Comparison of ENCODE assay signal across 13 mouse cellular contexts in the genomic region with DNA sequence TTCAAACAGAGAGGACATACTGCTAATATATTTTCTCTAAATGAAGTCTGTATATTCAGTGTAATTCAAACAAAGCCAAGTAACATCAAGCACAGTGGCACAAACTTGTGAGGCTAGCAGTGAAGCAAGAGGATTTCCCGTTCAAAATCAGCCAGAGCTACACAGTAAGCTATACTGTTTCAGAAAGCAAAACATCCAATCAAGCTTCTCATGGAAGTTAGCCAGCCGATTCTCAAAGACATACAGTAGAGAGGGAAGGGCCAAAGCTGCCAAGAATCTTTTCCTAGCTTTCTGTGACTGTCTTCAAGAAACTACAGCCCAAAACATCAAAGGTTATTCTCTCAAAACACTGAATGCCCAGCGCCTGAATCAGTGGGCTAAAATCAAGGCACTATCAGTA. TPM values are rescaled to one million over a fixed set of nuclear protein-coding genes. Genes with fewer than 3 reads are reported as not detected.
A peak's percentile ranks its signal among the peaks of the same experiment; 100 is the strongest.
DNase-seq lines count a peak whose midpoint lies in the region; ATAC-seq and TF ChIP-seq lines count a peak whose summit lies in the region.
"Had no signal": no experiment of that assay in that cellular context is flagged by ENCODE, and none has a peak within 500 bp of the region (broad histone marks: within the 10 kb centered on the region; RNA-seq: fewer than 3 reads in every experiment).

No protein-coding gene starts in this region.

- H3K4me3 ChIP-seq in forebrain, embryonic 14.5 days (ENCODE audit: low read depth, low read length), result no peak overlapping the region
- no peak overlapping the region for H3K4me3 ChIP-seq in forebrain, embryonic 12.5 days (replicated peaks)
- H3K4me3 ChIP-seq in heart, embryonic 16.5 days (ENCODE audit: low read length), result no peak overlapping the region
- H3K4me3 ChIP-seq in lung, embryonic 15.5 days, result no peak overlapping the region
- H3K4me3 ChIP-seq in limb, embryonic 14.5 days (replicated peaks; ENCODE audit: low read length), result no peak overlapping the region
- H3K4me3 ChIP-seq: midbrain, embryonic 15.5 days had no signal

- H3K4me1 ChIP-seq in forebrain, embryonic 14.5 days (ENCODE audit: control insufficient read depth, insufficient read depth, low read length), result no peaks in the 10 kb centered on the region
- H3K4me1 ChIP-seq in forebrain, embryonic 12.5 days, result no peaks in the 10 kb centered on the region
- H3K4me1 ChIP-seq in heart, embryonic 16.5 days (ENCODE audit: control insufficient read depth, insufficient read depth, low read length), result peaks cover 7% of the 10 kb centered on the region; the same call in 1 of the 2 replicates
- no peaks in the 10 kb centered on the region for H3K4me1 ChIP-seq in lung, embryonic 15.5 days
- H3K4me1 ChIP-seq in limb, embryonic 14.5 days (ENCODE audit: control insufficient read depth, insufficient read depth, low read length), result no peaks in the 10 kb centered on the region
- H3K4me1 ChIP-seq: midbrain, embryonic 15.5 days had no signal

- WGBS in forebrain, embryonic 14.5 days, result 49% methylated on average over 3 of the region's 3 CpGs
- 74% methylated on average over 3 of the region's 3 CpGs for WGBS in forebrain, embryonic 12.5 days
- WGBS in heart, embryonic 16.5 days, result 28% methylated on average over 3 of the region's 3 CpGs
- WGBS in lung, embryonic 15.5 days, result 49% methylated on average over 3 of the region's 3 CpGs
- 62% methylated on average over 3 of the region's 3 CpGs for WGBS in limb, embryonic 14.5 days

- no peaks in the 10 kb centered on the region for H3K27me3 ChIP-seq in forebrain, embryonic 14.5 days (replicated peaks; ENCODE audit: control insufficient read depth, insufficient read depth, low read length)
- H3K27me3 ChIP-seq in forebrain, embryonic 12.5 days, result no peaks in the 10 kb centered on the region
- H3K27me3 ChIP-seq in heart, embryonic 16.5 days (ENCODE audit: control insufficient read depth, insufficient read depth, low read length), result no peaks in the 10 kb centered on the region
- H3K27me3 ChIP-seq in lung, embryonic 15.5 days, result no peaks in the 10 kb centered on the region
- H3K27me3 ChIP-seq in limb, embryonic 14.5 days (ENCODE audit: control insufficient read depth, insufficient read depth, low read length), result no peaks in the 10 kb centered on the region
- H3K27me3 ChIP-seq: midbrain, embryonic 15.5 days had no signal

- no peak overlapping the region for H3K4me2 ChIP-seq in forebrain, embryonic 14.5 days (ENCODE audit: low read length)
- no peak overlapping the region for H3K4me2 ChIP-seq in forebrain, embryonic 12.5 days
- no peak overlapping the region for H3K4me2 ChIP-seq in heart, embryonic 16.5 days (ENCODE audit: low read depth, low read length)
- H3K4me2 ChIP-seq in lung, embryonic 15.5 days, result no peak overlapping the region
- no peak overlapping the region for H3K4me2 ChIP-seq in limb, embryonic 14.5 days (replicated peaks; ENCODE audit: low read depth, low read length, severe bottlenecking)
- H3K4me2 ChIP-seq: midbrain, embryonic 15.5 days had no signal

- H3K36me3 ChIP-seq in forebrain, embryonic 14.5 days (ENCODE audit: control insufficient read depth, insufficient read depth, low read length), result no peaks in the 10 kb centered on the region
- no peaks in the 10 kb centered on the region for H3K36me3 ChIP-seq in forebrain, embryonic 12.5 days (replicated peaks)
- no peaks in the 10 kb centered on the region for H3K36me3 ChIP-seq in heart, embryonic 16.5 days (ENCODE audit: control insufficient read depth, insufficient read depth)
- H3K36me3 ChIP-seq in lung, embryonic 15.5 days, result no peaks in the 10 kb centered on the region
- H3K36me3 ChIP-seq in limb, embryonic 14.5 days (ENCODE audit: control insufficient read depth, insufficient read depth, low read length), result no peaks in the 10 kb centered on the region
- H3K36me3 ChIP-seq: midbrain, embryonic 15.5 days had no signal

- ATAC-seq in forebrain, embryonic 14.5 days, result no peak
- ATAC-seq in forebrain, embryonic 12.5 days (ENCODE audit: low FRiP score), result no peak
- no peak for ATAC-seq in heart, embryonic 16.5 days (replicated peaks; ENCODE audit: extremely low read depth, insufficient read depth, low FRiP score)
- ATAC-seq in lung, embryonic 15.5 days (ENCODE audit: borderline replicate concordance, extremely low read depth, low FRiP score, low TSS enrichment), result no peak; the same call in 1 of the 2 replicates
- ATAC-seq in limb, embryonic 14.5 days (ENCODE audit: low FRiP score, low read depth), result no peak
- ATAC-seq: midbrain, embryonic 15.5 days had no signal

- peak; percentile 71 for DNase-seq in forebrain, embryonic 14.5 days (ENCODE audit: low spot score)
- no peak for DNase-seq in heart, adult 9 months (ENCODE audit: low spot score in 2 of 2)
- no peak for DNase-seq in lung, postnatal 14 days
- peak; percentile 40 for DNase-seq in limb, embryonic 14.5 days (ENCODE audit: low spot score)
- no peak for DNase-seq in urinary bladder, postnatal 4 days (ENCODE audit: low spot score in 2 of 2)
- DNase-seq: cerebellum, adult 11-12 months; kidney, postnatal 10 days; lung, adult 2 months; right cerebral cortex, adult 18-20 months had no signal

- H3K9me3 ChIP-seq in forebrain, embryonic 14.5 days (replicated peaks; ENCODE audit: control insufficient read depth, low read length), result no peaks in the 10 kb centered on the region
- H3K9me3 ChIP-seq in forebrain, embryonic 12.5 days, result no peaks in the 10 kb centered on the region
- H3K9me3 ChIP-seq in heart, embryonic 16.5 days (replicated peaks; ENCODE audit: control insufficient read depth, low read length), result no peaks in the 10 kb centered on the region
- no peaks in the 10 kb centered on the region for H3K9me3 ChIP-seq in lung, embryonic 15.5 days
- no peaks in the 10 kb centered on the region for H3K9me3 ChIP-seq in limb, embryonic 14.5 days (ENCODE audit: control insufficient read depth, low read length)
- H3K9me3 ChIP-seq: midbrain, embryonic 15.5 days had no signal

- H3K9ac ChIP-seq in forebrain, embryonic 14.5 days (ENCODE audit: low read length), result no peak overlapping the region
- H3K9ac ChIP-seq in forebrain, embryonic 12.5 days, result no peak overlapping the region
- no peak overlapping the region for H3K9ac ChIP-seq in heart, embryonic 16.5 days (ENCODE audit: low read length)
- no peak overlapping the region for H3K9ac ChIP-seq in lung, embryonic 15.5 days
- H3K9ac ChIP-seq in limb, embryonic 14.5 days (ENCODE audit: low read depth, low read length, severe bottlenecking), result no peak overlapping the region
- H3K9ac ChIP-seq: midbrain, embryonic 15.5 days had no signal

- no peak overlapping the region for H3K27ac ChIP-seq in forebrain, embryonic 14.5 days (ENCODE audit: low read depth, low read length)
- H3K27ac ChIP-seq in forebrain, embryonic 12.5 days, result no peak overlapping the region
- peak overlapping the region; percentile 40; the same call in 1 of the 2 replicates for H3K27ac ChIP-seq in heart, embryonic 16.5 days (ENCODE audit: low read length)
- H3K27ac ChIP-seq in lung, embryonic 15.5 days, result peak overlapping the region; percentile 15; the same call in 1 of the 2 replicates
- H3K27ac ChIP-seq in limb, embryonic 14.5 days (replicated peaks; ENCODE audit: low read depth, low read length), result no peak overlapping the region
- H3K27ac ChIP-seq: midbrain, embryonic 15.5 days had no signal

- no peak for TF ChIP-seq POLR2A in limb, embryonic 14.5 days (IDR thresholded peaks at IDR 0.05; ENCODE audit: borderline replicate concordance, extremely low read depth, insufficient read depth, insufficient read length)

RNA-seq across cellular contexts. Expression of gene Ralgapa1, which starts 15.9 kb away (rescaled TPM):
- polyA plus RNA-seq in forebrain, embryonic 14.5 days (2014; fragmentation: Nextera tagmentation; extraction: Ambion mirVana), result 16.6 and 22.2 TPM in 2 replicates
- polyA plus RNA-seq in forebrain, embryonic 12.5 days (2016; fragmentation: Nextera tagmentation; extraction: Ambion mirVana), result 18.3 and 25.3 TPM in 2 replicates
- 14.2 and 16.8 TPM in 2 replicates for polyA plus RNA-seq in heart, embryonic 16.5 days (2015; fragmentation: Nextera tagmentation; extraction: Ambion mirVana)
- polyA plus RNA-seq in lung, embryonic 15.5 days (2015; fragmentation: Nextera tagmentation; extraction: Ambion mirVana), result 14.9 and 18.2 TPM in 2 replicates
- polyA plus RNA-seq in limb, embryonic 14.5 days (2012; rRNA removed), result 58.3 and 75.8 TPM in 2 replicates
- 23.7 and 26.4 TPM in 2 replicates for polyA plus RNA-seq in limb, embryonic 14.5 days (2014; fragmentation: Nextera tagmentation; extraction: Ambion mirVana)

RNA-seq across cellular contexts. Expression of gene Brms1l, which starts 31.1 kb away (rescaled TPM):
- 45.1 and 47.4 TPM in 2 replicates for polyA plus RNA-seq in forebrain, embryonic 14.5 days (2014; fragmentation: Nextera tagmentation; extraction: Ambion mirVana)
- polyA plus RNA-seq in forebrain, embryonic 12.5 days (2016; fragmentation: Nextera tagmentation; extraction: Ambion mirVana), result 45.0 and 47.2 TPM in 2 replicates
- 28.7 and 30.8 TPM in 2 replicates for polyA plus RNA-seq in heart, embryonic 16.5 days (2015; fragmentation: Nextera tagmentation; extraction: Ambion mirVana)
- 48.9 and 49.1 TPM in 2 replicates for polyA plus RNA-seq in lung, embryonic 15.5 days (2015; fragmentation: Nextera tagmentation; extraction: Ambion mirVana)
- 49.6 and 81.1 TPM in 2 replicates for polyA plus RNA-seq in limb, embryonic 14.5 days (2012; rRNA removed)
- 33.9 and 35.9 TPM in 2 replicates for polyA plus RNA-seq in limb, embryonic 14.5 days (2014; fragmentation: Nextera tagmentation; extraction: Ambion mirVana)

Comparison
In these comparisons a context has a peak if more than half of its experiments do, and no peak if none do; other contexts are left out.
1. DNase-seq: peak in forebrain, embryonic 14.5 days (single experiment) and limb, embryonic 14.5 days (single experiment); none in heart, adult 9 months (0 of 2), lung, postnatal 14 days (single experiment) and urinary bladder, postnatal 4 days (0 of 2).
2. H3K27ac ChIP-seq: peak in heart, embryonic 16.5 days (single experiment) and lung, embryonic 15.5 days (single experiment); none in forebrain, embryonic 14.5 days (single experiment), forebrain, embryonic 12.5 days (single experiment) and limb, embryonic 14.5 days (single experiment).